In the genomic region with DNA sequence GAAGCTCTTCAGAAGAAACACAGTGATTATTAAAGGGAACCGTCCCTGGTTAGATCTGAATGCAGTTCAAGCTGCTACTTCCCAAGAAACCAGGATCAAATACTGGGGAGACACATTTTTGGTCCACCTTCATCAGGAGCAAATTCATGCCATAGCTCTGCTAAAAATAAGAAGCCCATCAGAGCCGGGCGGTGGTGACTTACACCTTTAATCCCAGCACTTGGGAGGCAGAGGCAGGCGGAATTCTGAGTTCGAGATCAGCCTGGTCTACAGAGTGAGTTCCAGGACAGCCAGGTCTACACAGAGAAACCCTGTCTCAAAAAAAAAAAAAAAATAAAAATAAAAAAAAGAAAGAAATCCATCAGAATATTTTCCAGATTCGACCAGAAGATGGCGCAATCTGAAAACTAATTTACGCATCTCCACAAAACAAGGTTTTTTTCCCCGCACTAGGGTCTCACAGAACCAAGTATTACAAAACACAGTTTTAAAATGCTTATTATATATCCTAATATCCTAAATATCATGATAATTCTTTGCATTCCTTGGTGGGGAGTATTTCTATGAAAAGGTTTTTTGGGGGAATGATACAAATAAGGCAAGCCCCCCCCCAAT, we compare ENCODE assay signal across 9 mouse cellular contexts. TPM values are rescaled to one million over a fixed set of nuclear protein-coding genes. Genes with fewer than 3 reads are reported as not detected.
DNase-seq lines count a peak whose midpoint lies in the region; ATAC-seq and TF ChIP-seq lines count a peak whose summit lies in the region.
"Had no signal": no experiment of that assay in that cellular context is flagged by ENCODE, and none has a peak within 500 bp of the region (broad histone marks: within the 10 kb centered on the region; RNA-seq: fewer than 3 reads in every experiment).

No protein-coding gene starts in this region.

- peak; percentile 63 to 79 for DNase-seq in cerebellum, postnatal 10 days
- no peak for DNase-seq in cerebellum, adult 11 months
- peak; percentile 76 for DNase-seq in lung, postnatal 0 days (ENCODE audit: low spot score)
- no peak for DNase-seq in lung, adult 18-20 months
- DNase-seq in c-Kit-positive CD71-positive TER-119-negative erythroid progenitor cells, embryonic 14.5 days (ENCODE audit: low read depth) = peak; percentile 10
- peak in 1 of 3 experiments; percentile 9 for DNase-seq in liver, embryonic 14.5 days (ENCODE audit: low read depth in 3 of 3, low spot score in 3 of 3)
- DNase-seq in gastrocnemius, postnatal 14 days = no peak
- no peak for DNase-seq in urinary bladder, postnatal 10 days (ENCODE audit: low spot score)

- TF ChIP-seq EP300 in lung, postnatal 0 days (IDR thresholded peaks at IDR 0.05) = no peak
- no peak for TF ChIP-seq EP300 in liver, embryonic 14.5 days (IDR thresholded peaks at IDR 0.05; ENCODE audit: low read depth)

- 44% methylated on average over 9 of the region's 9 CpGs for WGBS in lung, postnatal 0 days
- 39% methylated on average over 9 of the region's 9 CpGs for WGBS in liver, embryonic 14.5 days (ENCODE audit: insufficient replicate concordance)

- H3K27ac ChIP-seq in lung, postnatal 0 days (ENCODE audit: low read length) = peak overlapping the region; percentile 54; the same call in 1 of the 2 replicates
- no peak overlapping the region for H3K27ac ChIP-seq in liver, embryonic 14.5 days

- H3K36me3 ChIP-seq in lung, postnatal 0 days (ENCODE audit: insufficient read depth, low read length) = no peaks in the 10 kb centered on the region
- H3K36me3 ChIP-seq in liver, embryonic 14.5 days (replicated peaks; ENCODE audit: control insufficient read depth, insufficient read depth, low read depth) = no peaks in the 10 kb centered on the region

- ATAC-seq in lung, postnatal 0 days = no peak
- ATAC-seq in liver, embryonic 14.5 days (ENCODE audit: insufficient read depth) = no peak

- no peaks in the 10 kb centered on the region for H3K4me1 ChIP-seq in lung, postnatal 0 days (ENCODE audit: insufficient read depth, low read depth, low read length)
- H3K4me1 ChIP-seq in liver, embryonic 14.5 days (replicated peaks; ENCODE audit: control insufficient read depth in 2 of 2, insufficient read depth in 2 of 2, low read length in 1 of 2) = peaks cover 0 to 6% of the 10 kb centered on the region in 2 experiments; a peak in 1 of 4 replicates

- H3K27me3 ChIP-seq in lung, postnatal 0 days (replicated peaks; ENCODE audit: insufficient read depth, low read length) = no peaks in the 10 kb centered on the region
- no peaks in the 10 kb centered on the region for H3K27me3 ChIP-seq in liver, embryonic 14.5 days (ENCODE audit: control insufficient read depth, insufficient read depth, low read length)

- no peak overlapping the region for H3K4me3 ChIP-seq in lung, postnatal 0 days (ENCODE audit: low read depth, low read length)
- no peak overlapping the region for H3K4me3 ChIP-seq in liver, embryonic 14.5 days (ENCODE audit: insufficient read depth in 1 of 2, low read depth in 2 of 2, low read length in 2 of 2)

- intact Hi-C loops in gastrocnemius, postnatal 14 days (cut with DNase I; ENCODE audit: low total_unique reads) = loop anchor here (2.0 to 5.0 kb wide), 2 partner anchors 234 to 402 kb away; no protein-coding TSS in a partner anchor

- peak; percentile 58 for TF ChIP-seq CTCF in lung, postnatal 0 days (IDR thresholded peaks at IDR 0.05)
- TF ChIP-seq CTCF in liver, embryonic 14.5 days (IDR thresholded peaks at IDR 0.05; ENCODE audit: low read depth) = peak; percentile 6; the same call in 1 of the 2 replicates

- no peak overlapping the region for H3K4me2 ChIP-seq in lung, postnatal 0 days (replicated peaks; ENCODE audit: low read depth, low read length)
- H3K4me2 ChIP-seq in liver, embryonic 14.5 days (ENCODE audit: low read depth) = no peak overlapping the region

- no peak overlapping the region for H3K9ac ChIP-seq in lung, postnatal 0 days (replicated peaks; ENCODE audit: low read depth)
- no peak overlapping the region for H3K9ac ChIP-seq in liver, embryonic 14.5 days (replicated peaks)

- no peaks in the 10 kb centered on the region for H3K9me3 ChIP-seq in lung, postnatal 0 days (ENCODE audit: low read length)
- no peaks in the 10 kb centered on the region for H3K9me3 ChIP-seq in liver, embryonic 14.5 days (ENCODE audit: control insufficient read depth, low read length)

RNA-seq across cellular contexts. Expression of gene 1700012B07Rik, which starts 45.4 kb away (rescaled TPM):
- polyA plus RNA-seq in lung, postnatal 0 days (2015; fragmentation: Nextera tagmentation; extraction: Ambion mirVana) = 0.15 TPM in 1 of 2 replicates, not detected in the other
- 0.04 and 0.05 TPM in 2 replicates for polyA plus RNA-seq in liver, embryonic 14.5 days (2012; rRNA removed)
- not detected in 2 replicates for polyA plus RNA-seq in liver, embryonic 14.5 days (2014; fragmentation: Nextera tagmentation; extraction: Ambion mirVana)
- not detected for total RNA-seq in gastrocnemius, postnatal 14 days (2021)
- polyA plus RNA-seq: heart, embryonic 14.5 days had no signal

Comparison
In these comparisons a context has a peak if more than half of its experiments do, and no peak if none do; other contexts are left out.
1. DNase-seq: peak in cerebellum, postnatal 10 days (2 of 2), lung, postnatal 0 days (single experiment) and c-Kit-positive CD71-positive TER-119-negative erythroid progenitor cells, embryonic 14.5 days (single experiment); none in cerebellum, adult 11 months (single experiment), lung, adult 18-20 months (0 of 2), gastrocnemius, postnatal 14 days (single experiment) and urinary bladder, postnatal 10 days (single experiment).